Mouse (Mus musculus) liver, embryonic 11.5 days (tissue): ENCODE measurements around the gene Lhb. TPM values are rescaled to one million over a fixed set of nuclear protein-coding genes. Genes with fewer than 3 reads are reported as not detected.
A peak's percentile ranks its signal among the peaks of the same experiment; 100 is the strongest.
"Not testable (repeated sequence)": the region's sequence is repeated elsewhere in the genome, so short reads cannot be mapped to it uniquely, and the experiment has no call there.

Experiments used
- ATAC-seq: fragments of 200-750 bp; cut with Nextera tagmentation; replicated peaks from 2 replicates; pipeline ENCODE4 v1.8.0; 2017; ENCODE audit warnings: moderate number of reproducible peaks, mild to moderate bottlenecking, moderate TSS enrichment, moderate library complexity; ENCODE audit not compliant: low FRiP score
- DNase-seq: peaks from one replicate; pipeline ENCODE4 v3.0.0-alpha.2; 2017; ENCODE audit warnings: low spot score
- H3K27ac ChIP-seq: fragments of 300-500 bp; sonication (generic); 2 replicates; pipeline ENCODE4 v1.5.1; 2014; ENCODE audit warnings: mild to moderate bottlenecking, low read depth, low read length, control low read depth
- H3K27me3 ChIP-seq: fragments of 300-500 bp; sonication (generic); replicated peaks from 2 replicates; pipeline ENCODE4 v1.6.1; 2014; ENCODE audit warnings: low read length, mixed read lengths; ENCODE audit not compliant: control insufficient read depth, insufficient read depth
- H3K36me3 ChIP-seq: fragments of 300-500 bp; sonication (generic); 2 replicates; pipeline ENCODE4 v1.6.1; 2014; ENCODE audit warnings: mild to moderate bottlenecking, low read length, moderate library complexity, mixed read lengths; ENCODE audit not compliant: control insufficient read depth, insufficient read depth
- H3K4me1 ChIP-seq: fragments of 300-500 bp; sonication (generic); replicated peaks from 2 replicates; pipeline ENCODE4 v1.6.1; 2014; ENCODE audit warnings: low read length, mixed read lengths; ENCODE audit not compliant: control insufficient read depth, insufficient read depth
- H3K4me2 ChIP-seq: fragments of 300-500 bp; sonication (generic); 2 replicates; pipeline ENCODE4 v1.6.1; 2014; ENCODE audit warnings: mild to moderate bottlenecking, control low read depth, moderate library complexity
- H3K4me3 ChIP-seq: fragments of 300-500 bp; sonication (generic); 2 replicates; pipeline ENCODE4 v1.5.1; 2014; ENCODE audit warnings: low read depth, low read length, control low read depth
- H3K9ac ChIP-seq: fragments of 300-500 bp; sonication (generic); 2 replicates; pipeline ENCODE4 v1.6.1; 2014; ENCODE audit warnings: low read depth, low read length, control low read depth
- H3K9me3 ChIP-seq: fragments of 300-500 bp; sonication (generic); 2 replicates; pipeline ENCODE4 v1.6.1; 2016; ENCODE audit warnings: low read length, inconsistent platforms, mixed read lengths; ENCODE audit not compliant: control insufficient read depth
- WGBS: fragments of 180-500 bp; shearing (Covaris S2); extraction: QIAGEN DNeasy Blood & Tissue Kit; methylation state at CpG from one replicate; pipeline ENCODE4 v1.1.7; 2014; 5-methylcytosine and 5-hydroxymethylcytosine counted together
- polyA plus RNA-seq: library from polyadenylated mRNA; unstranded; fragments of >200 nt; fragmentation: Nextera tagmentation; extraction: Ambion mirVana; gene quantifications from 2 replicates; pipeline ENCODE4 v1.2.1, GENCODE M21; 2014

Gene Lhb
- polyA plus RNA-seq, 1 experiment from 2014 or later: 0.26 TPM

DNA sequence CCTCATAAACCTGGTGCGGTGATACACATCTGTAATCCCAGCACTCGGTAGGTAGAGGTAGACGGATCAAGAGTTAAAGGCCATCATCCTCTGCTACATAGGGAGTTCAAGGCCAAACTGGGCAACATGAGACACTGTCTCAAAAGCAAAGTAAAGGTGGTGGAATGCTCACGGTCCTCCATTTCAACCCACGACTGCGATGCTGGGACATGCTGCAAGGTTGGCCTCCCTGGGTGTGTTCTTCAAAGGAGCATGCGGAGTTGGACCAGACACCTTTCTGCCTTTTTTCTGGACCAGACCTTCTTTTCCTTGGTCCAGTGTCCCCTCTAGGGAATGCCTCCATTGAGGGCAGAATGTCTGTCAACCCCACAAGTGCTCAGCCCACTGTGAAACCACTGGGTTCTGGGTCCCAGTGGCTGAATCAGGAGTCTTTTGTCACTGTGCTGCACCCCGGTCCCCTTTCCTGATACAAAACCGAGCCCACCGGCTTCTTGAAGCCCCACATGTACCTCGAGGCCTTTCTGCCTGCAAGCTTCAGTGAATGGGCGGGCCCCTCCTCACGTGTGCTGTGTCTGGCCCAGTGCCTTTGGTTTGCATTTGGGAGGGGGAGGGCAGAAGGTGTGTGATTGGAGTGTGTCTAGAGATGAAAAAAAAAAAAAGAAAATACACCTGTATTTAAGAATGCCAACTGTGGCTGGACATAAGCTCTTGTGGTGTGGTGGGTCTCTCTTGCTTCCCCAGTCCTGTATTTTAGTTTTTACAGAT is 35.5 kb downstream of the Lhb start:
- no peaks in the 10 kb centered on the region for H3K27me3 ChIP-seq
- peak overlapping the region; percentile 96 for H3K27ac ChIP-seq
- H3K4me1 ChIP-seq: peaks cover 37% of the 10 kb centered on the region
- H3K36me3 ChIP-seq: peaks cover 23% of the 10 kb centered on the region
- no peak overlapping the region for H3K9ac ChIP-seq
- ATAC-seq (no peak), DNase-seq (no peak)
- WGBS: 77% methylated on average over 13 of the region's 13 CpGs
- H3K4me2 ChIP-seq: no peak overlapping the region
- 0 out of 2 replicates have a peak overlapping the region, but pooled peaks have one; percentile 89 for H3K4me3 ChIP-seq
- no peaks in the 10 kb centered on the region for H3K9me3 ChIP-seq

DNA sequence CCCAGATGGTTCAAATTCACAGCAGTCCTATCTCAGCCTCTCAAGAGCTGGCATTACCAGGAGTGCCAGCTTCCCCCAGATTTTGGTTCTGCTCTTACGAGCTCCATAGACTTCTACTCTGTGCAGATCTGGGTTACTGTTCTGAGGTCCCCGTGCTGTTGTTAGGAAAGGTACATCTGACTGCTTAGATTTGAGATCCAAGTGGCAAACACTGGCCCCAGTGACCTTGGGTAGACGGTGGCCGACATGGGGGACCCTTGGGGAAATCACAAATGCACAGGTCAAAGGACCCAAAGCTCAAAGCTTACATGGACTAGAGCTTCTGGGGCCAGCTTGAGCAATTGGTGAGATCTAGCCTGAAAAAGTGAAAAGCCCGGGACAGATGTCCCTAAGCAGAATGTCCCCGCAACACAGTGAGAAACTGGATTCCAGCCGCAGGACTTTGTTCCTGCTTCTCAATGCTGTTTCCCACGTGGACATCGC is 36.1 kb downstream of the Lhb start:
- Histone ChIP-seq H3K36me3 (peaks cover 24% of the 10 kb centered on the region), H3K27me3 (no peaks in the 10 kb centered on the region), H3K4me1 (peaks cover 39% of the 10 kb centered on the region), H3K4me3 (peak overlapping the region; percentile 89), H3K9me3 (no peaks in the 10 kb centered on the region), H3K27ac (peak overlapping the region; percentile 96), H3K4me2 (peak overlapping the region; percentile 98), H3K9ac (peak overlapping the region; percentile 94)
- ATAC-seq: no peak
- 45% methylated on average over 9 of the region's 9 CpGs for WGBS
- DNase-seq: no peak

DNA sequence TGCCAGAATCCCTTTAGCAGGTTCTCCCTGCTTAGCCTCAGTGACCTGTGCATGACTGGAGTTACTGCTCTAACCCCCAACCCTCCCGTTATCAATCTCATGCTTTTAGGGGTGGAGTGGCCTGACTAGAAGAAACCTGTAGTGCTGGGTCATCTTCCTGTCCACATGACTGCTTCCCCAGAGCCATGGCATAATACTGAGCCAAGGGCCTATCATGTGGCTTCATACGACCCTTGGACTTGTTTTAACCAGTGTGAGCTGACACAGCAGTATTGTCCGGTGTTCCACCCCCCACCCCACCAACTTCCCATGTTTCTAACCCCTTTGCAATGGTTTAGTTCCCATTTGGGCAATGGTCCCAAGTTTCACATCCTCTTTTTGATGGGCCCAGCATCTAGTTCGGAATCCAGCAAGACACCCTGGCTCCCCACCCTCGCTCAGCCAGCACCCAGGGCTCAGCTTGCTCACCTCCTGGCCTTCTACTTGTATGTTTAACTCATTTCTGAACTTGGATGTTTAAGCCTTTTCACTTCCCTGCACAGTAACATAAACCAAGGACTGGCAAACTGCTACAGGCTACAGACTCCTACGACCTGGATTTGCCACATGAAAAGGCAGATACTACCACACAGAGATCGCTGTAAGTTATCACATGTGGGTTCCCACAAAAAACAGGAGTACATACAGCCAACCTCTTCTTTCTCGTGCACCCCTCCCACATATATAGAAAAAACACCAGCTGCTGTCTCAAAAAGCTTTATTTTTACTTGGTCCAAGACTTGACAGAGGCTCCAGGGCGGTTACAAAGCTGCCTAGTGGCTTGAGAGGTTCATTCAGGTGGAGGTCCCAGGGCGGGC is 36.8 kb downstream of the Lhb start:
- ATAC-seq: peak; percentile 21

DNA sequence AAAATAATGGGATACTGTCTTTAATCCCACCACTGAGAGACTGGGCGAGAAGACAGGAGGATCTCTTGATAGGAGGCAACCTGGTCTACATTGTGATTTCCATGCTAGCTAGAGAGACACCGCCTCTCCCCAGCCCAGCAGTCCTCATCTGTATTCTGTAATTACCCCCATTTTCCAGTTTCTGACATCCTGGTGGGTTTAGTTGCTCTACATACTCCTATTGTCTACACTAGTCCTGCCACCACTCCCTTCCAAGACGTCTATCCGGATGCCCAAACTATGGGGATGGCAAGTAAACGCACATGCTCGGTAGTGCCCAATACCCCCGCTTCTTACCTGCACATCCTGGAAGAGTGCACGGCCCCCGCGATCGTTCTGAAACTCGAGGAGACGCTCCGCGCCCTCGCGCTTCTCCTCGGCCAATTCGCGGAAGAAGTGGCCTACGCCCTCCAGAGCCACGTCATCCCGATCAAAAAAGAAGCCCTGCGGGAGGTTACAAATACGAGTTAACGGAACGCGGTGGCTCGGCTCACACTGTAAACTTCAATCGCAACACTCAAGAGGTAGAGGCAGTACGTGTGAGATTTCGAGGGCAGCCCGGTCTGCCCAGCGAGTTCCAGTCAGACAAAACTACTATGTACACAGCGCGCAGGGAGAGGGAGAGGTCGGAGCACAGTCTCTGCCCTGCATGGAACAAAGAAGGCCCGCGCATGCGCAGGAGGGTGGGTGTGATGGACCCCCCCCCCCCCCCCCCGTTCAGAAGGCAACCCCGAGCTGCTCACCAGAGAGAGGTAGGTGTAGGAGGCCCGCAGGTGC is 38.3 kb downstream of the Lhb start:
- H3K36me3 ChIP-seq: peaks cover 29% of the 10 kb centered on the region
- peak; percentile 32 for ATAC-seq

More for the DNA sequence above, 36.8 kb downstream of the Lhb start:
- Histone ChIP-seq H3K36me3 (peaks cover 27% of the 10 kb centered on the region), H3K4me1 (peaks cover 40% of the 10 kb centered on the region), H3K9me3 (no peaks in the 10 kb centered on the region), H3K27ac (peak overlapping the region; percentile 96), H3K4me3 (peak overlapping the region; percentile 89), H3K4me2 (peak overlapping the region; percentile 98), H3K27me3 (no peaks in the 10 kb centered on the region), H3K9ac (peak overlapping the region; percentile 94)
- WGBS: 45% methylated on average over 10 of the region's 10 CpGs
- no peak for DNase-seq

DNA sequence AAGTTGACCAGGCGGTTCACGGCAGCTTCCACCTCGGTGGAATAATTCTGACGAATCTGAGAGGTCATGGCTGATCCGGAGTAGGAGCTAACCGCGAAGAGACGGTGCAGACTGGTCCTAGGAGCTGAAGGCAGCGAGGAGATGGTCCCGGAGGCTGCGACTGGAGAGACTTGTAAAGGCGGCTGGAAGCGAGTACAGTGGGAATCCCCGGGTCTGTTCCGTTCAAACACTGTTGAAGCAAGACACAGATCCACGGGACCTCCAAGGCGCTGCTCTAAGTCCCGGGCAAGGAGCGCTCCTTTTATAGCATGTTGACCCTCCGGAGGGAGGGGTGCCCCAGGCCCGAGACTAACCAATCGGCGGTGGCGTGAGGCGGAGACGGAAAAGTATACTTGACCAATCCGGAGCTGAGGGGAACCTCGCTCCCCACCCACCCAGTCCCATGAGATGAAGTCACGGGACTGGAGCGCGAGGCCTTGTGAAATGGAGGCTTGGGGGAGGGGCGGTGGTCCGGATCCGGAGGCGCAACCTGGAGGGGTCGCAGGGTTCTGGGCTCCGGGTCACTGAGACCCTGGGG is 39.0 kb downstream of the Lhb start, which contains the start of gene Ftl1:
Gene Ftl1, minus strand, starts transcription at position 321 of the 577 bp plus-strand sequence.
- H3K4me2 ChIP-seq: peak within 1 kb of the TSS; percentile 98
- H3K4me1 ChIP-seq: peaks cover 41% of the 10 kb centered on the region
- peak within 1 kb of the TSS; percentile 96 for H3K27ac ChIP-seq
- peaks cover 36% of the 10 kb centered on the region for H3K36me3 ChIP-seq
- peak within 1 kb of the TSS; percentile 94 for H3K9ac ChIP-seq
- WGBS: under 1% methylated on average over 26 of the region's 37 CpGs
- not testable (repeated sequence) for H3K9me3 ChIP-seq, H3K27me3 ChIP-seq
- ATAC-seq (peak; percentile 90), DNase-seq (peak; percentile 97)
- H3K4me3 ChIP-seq: peak within 1 kb of the TSS; percentile 89

More for the DNA sequence above, 38.3 kb downstream of the Lhb start:
- H3K9ac ChIP-seq: peak overlapping the region; percentile 94
- WGBS: under 1% methylated on average over 42 of the region's 43 CpGs
- H3K4me1 ChIP-seq: peaks cover 40% of the 10 kb centered on the region
- DNase-seq: peak; percentile 84
- H3K27me3 ChIP-seq: no peaks in the 10 kb centered on the region
- peak overlapping the region; percentile 89 for H3K4me3 ChIP-seq
- no peaks in the 10 kb centered on the region for H3K9me3 ChIP-seq
- H3K27ac ChIP-seq: peak overlapping the region; percentile 96
- H3K4me2 ChIP-seq: peak overlapping the region; percentile 98

DNA sequence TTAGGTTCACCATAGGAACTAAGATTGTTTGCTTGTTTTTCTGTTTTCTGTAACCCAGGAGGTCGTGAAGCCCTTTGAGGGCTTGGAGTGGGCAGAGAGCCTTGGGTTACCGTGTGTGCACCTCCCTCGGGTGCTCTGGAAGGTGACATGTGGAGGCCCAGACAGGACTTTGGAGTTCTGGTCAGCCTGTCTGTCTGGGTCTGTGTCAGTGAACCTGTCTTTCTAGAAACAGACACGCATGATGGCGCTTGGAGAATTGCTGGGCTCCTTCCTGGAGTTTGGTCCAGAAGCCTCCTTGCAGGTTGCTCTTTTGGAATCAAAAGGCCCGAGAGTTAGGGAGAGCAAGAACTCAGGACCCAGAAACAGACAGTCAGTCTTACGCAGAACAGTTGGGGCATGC is 39.8 kb downstream of the Lhb start:
- 49% methylated on average over 7 of the region's 7 CpGs for WGBS
- Histone ChIP-seq H3K9ac (peak overlapping the region; percentile 83), H3K27ac (peak overlapping the region; percentile 96), H3K4me1 (peaks cover 47% of the 10 kb centered on the region), H3K9me3 (no peaks in the 10 kb centered on the region), H3K4me2 (peak overlapping the region; percentile 73), H3K36me3 (peaks cover 37% of the 10 kb centered on the region), H3K27me3 (no peaks in the 10 kb centered on the region), H3K4me3 (peak overlapping the region; percentile 89)
- DNase-seq (no peak), ATAC-seq (peak; percentile 2; the same call in 1 of the 2 replicates)

DNA sequence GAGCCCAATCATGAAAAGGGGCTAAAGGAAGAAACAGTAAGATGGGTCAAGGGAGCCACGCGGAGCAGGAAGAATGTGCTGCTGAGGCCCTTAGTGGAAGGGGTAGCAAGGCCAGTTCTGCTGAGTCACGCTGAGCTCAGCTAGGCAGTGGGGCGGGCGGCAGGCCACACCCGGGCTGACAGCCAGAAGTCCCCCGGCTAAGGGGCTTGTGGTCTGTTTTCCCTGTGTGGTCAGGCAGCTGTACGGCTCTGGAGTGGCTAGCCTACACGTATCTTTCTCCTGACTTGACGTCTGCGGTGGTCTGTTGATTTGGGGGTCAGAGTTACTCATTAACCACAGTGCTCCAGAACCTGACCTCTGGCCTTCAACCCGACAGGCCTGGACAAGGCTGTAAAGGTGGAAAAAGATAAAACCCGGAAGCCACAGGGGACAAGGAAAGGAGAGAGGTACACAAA is 40.3 kb downstream of the Lhb start:
- H3K9me3 ChIP-seq: no peaks in the 10 kb centered on the region
- peak overlapping the region; percentile 89 for H3K4me3 ChIP-seq
- peak overlapping the region; percentile 96 for H3K27ac ChIP-seq
- H3K4me2 ChIP-seq: peak overlapping the region; percentile 73
- ATAC-seq (peak; percentile 70), DNase-seq (peak; percentile 83)
- peaks cover 37% of the 10 kb centered on the region for H3K36me3 ChIP-seq
- peaks cover 52% of the 10 kb centered on the region for H3K4me1 ChIP-seq
- peak overlapping the region; percentile 83 for H3K9ac ChIP-seq
- no peaks in the 10 kb centered on the region for H3K27me3 ChIP-seq
- WGBS: 7% methylated on average over 13 of the region's 13 CpGs
